Mouse (Mus musculus) lung, adult 2 months (tissue): Measurements from ENCODE around the gene Cavin1.

Experiments used
- CTCF ChIP-seq: fragments of 200-500 bp; IDR thresholded peaks from 2 replicates; pipeline ENCODE4 v1.5.1; 2011; ENCODE audit warnings: mild to moderate bottlenecking, low read length, control low read depth; ENCODE audit not compliant: insufficient read depth
- POLR2A ChIP-seq: fragments of 200-500 bp; IDR thresholded peaks from 2 replicates; pipeline ENCODE4 v1.6.1; 2011; ENCODE audit warnings: low read depth, mild to moderate bottlenecking, control low read depth, low read length, borderline replicate concordance; ENCODE audit errors: extremely low read depth

GRCm38 (mm10) chr11:100949540-100949939, 21.1 kb downstream of the Cavin1 start:
- TF ChIP-seq POLR2A (no peak), CTCF (no peak)
